Mouse (Mus musculus) brain, embryonic 14.5 days (tissue): ENCODE results near the gene Prorsd1.

Source experiments
- CTCF ChIP-seq: fragments of 200-500 bp; IDR thresholded peaks from 2 replicates; pipeline ENCODE4 v1.5.1; 2012; ENCODE audit warnings: inconsistent platforms, mild to moderate bottlenecking, moderate library complexity, borderline replicate concordance; ENCODE audit not compliant: insufficient read depth, insufficient read length; ENCODE audit errors: extremely low read depth
- POLR2A ChIP-seq: fragments of 200-500 bp; IDR thresholded peaks from 2 replicates; pipeline ENCODE4 v1.6.1; 2012; ENCODE audit warnings: mild to moderate bottlenecking, inconsistent platforms, borderline replicate concordance; ENCODE audit not compliant: poor library complexity, insufficient read depth, insufficient read length, severe bottlenecking; ENCODE audit errors: extremely low read depth

GRCm38 (mm10) chr11:29547752-29548503, 33.1 kb upstream of the Prorsd1 start, which contains the start of the genes Clhc1 and Rps27a:
- TF ChIP-seq POLR2A (peak; percentile 60; the same call in 1 of the 2 replicates), CTCF (peak; percentile 5; the same call in 1 of the 2 replicates)
